Mouse (Mus musculus) left cerebral cortex, postnatal 10 days (tissue): ENCODE measurements around the gene Itpr1. TPM values are rescaled to one million over a fixed set of nuclear protein-coding genes. Genes with fewer than 3 reads are reported as not detected.
A peak's percentile ranks its signal among the peaks of the same experiment; 100 is the strongest.

Source experiments
- DNase-seq, 2 experiments: peaks; one replicate each; pipeline ENCODE4 v3.0.0; 2021 to 2022; ENCODE audit warnings: low spot score in 2 of 2, mixed read lengths in 1 of 2; ENCODE audit errors: extremely low spot score in 1 of 2
- intact Hi-C: fragments of 180-260 bp; cut with DNase I; formaldehyde crosslinking; loops from one replicate; pipeline ENCODE4 v1.15.1; 2025
- total RNA-seq, 2 experiments: library from RNA; stranded (reverse); gene quantifications; 2 replicates each; pipeline ENCODE4 v1.2.3; 2021

Gene Itpr1
- total RNA-seq, 2 experiments from 2014 or later: 88.2 to 89.7 TPM

- intact Hi-C loops: no loop called here
Measured at GRCm38 (mm10) chr6:108467597-108467996, 254.7 kb downstream of the Itpr1 start.

DNA sequence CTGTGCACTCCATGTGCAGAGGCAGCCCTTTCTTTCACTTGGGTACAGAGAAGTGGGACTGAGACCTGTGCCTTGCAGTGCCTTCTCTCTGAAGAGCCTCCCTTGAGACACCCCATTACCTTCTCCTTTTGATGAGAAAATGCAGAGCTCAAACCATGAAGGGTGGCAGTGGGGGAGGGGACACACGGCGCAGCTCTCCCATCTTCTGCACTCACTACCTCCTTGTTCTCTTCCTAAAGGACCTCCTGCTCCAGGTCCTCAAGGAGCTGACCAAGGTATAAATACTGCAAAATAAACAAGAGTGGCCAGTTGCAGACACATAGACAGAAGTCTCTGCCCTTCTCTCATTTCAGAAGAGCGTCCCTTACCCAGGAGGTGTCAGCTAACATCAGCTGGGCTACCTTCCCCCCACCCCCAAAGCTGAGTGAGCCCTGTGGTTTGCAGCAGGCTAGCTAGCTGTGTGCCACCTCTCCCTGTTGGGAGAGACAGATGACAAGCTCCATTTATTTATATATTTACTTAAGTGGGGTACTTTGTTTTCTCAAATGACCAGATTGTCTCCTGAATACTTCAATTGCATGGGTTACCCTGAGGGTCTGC lies 255.4 kb downstream of the Itpr1 start:
- intact Hi-C loops: no loop called here

More at GRCm38 (mm10) chr6:108467597-108467996, 254.7 kb downstream of the Itpr1 start:
- peak in 1 of 2 experiments; percentile 28 for DNase-seq

DNA sequence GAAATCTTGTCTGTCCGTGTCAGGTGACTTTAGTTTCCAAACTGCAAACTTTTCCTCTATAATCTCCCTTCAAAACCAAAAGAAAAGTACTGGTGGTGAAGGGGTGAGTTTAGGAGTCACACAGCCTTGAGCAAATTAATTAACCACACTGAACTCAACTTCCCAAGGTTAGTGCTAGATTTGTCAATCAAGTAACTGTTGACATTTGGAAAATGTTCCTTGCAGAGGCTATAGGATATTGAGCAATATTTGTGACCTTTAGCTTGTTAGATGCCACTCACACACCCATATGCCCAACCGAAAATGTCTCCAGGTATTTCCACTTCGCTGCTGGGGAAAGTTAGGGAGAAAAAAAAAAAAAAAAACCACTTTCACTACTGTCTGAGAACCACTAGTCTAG lies 259.0 kb downstream of the Itpr1 start:
- intact Hi-C loops: no loop called here

More for the DNA sequence above, 255.4 kb downstream of the Itpr1 start:
- no peak for DNase-seq

GRCm38 (mm10) chr6:108472748-108473147 lies 259.9 kb downstream of the Itpr1 start:
- intact Hi-C loops: no loop called here
- no peak for DNase-seq

More for the DNA sequence above, 259.0 kb downstream of the Itpr1 start:
- no peak for DNase-seq

GRCm38 (mm10) chr6:108476797-108477235 lies 263.9 kb downstream of the Itpr1 start:
- DNase-seq: peak in 1 of 2 experiments; percentile 51
- intact Hi-C loops: no loop called here

DNA sequence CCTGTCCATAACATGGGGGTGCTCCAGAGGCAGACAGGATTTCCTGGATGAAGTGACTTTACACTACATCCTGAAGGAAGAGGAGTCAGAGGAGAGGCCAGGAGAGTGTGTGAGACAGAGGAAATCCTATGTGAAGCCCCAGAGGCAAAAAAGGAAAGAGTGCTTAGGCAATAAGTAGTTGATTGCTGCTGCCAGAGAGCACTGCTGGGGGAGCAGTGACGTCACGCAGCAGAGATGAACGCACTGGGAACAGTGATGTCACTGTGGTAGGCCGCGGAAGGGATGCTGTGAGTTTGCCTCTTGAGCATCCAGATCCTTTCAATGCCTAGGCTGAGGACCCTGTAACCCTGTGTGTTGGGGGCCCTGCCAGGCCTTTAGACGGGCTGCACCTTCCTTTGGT lies 264.7 kb downstream of the Itpr1 start:
- no peak for DNase-seq
- intact Hi-C loops: no loop called here

DNA sequence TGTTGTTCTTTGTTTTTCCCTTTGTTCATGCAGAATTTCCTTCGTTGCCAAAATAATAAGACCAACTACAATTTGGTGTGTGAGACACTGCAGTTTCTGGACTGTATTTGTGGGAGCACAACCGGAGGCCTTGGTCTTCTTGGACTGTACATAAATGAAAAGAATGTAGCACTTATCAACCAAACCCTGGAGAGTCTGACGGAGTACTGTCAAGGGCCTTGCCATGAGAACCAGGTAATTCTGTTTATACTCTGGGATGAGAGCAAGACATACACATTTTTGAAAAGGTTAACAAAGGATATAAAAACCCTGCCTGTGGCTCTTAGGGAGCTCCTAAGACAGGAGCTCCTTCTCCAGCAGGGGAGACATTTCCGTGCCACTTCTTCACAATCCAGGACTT lies 268.3 kb downstream of the Itpr1 start:
- intact Hi-C loops: no loop called here
- DNase-seq: no peak

- intact Hi-C loops: no loop called here
- DNase-seq: no peak
Measured at GRCm38 (mm10) chr6:108482464-108482863, 269.6 kb downstream of the Itpr1 start.

- no peak for DNase-seq
- intact Hi-C loops: no loop called here
Measured at GRCm38 (mm10) chr6:108486212-108486992, 273.5 kb downstream of the Itpr1 start.

GRCm38 (mm10) chr6:108487300-108487835 lies 274.5 kb downstream of the Itpr1 start:
- intact Hi-C loops: no loop called here
- no peak for DNase-seq

DNA sequence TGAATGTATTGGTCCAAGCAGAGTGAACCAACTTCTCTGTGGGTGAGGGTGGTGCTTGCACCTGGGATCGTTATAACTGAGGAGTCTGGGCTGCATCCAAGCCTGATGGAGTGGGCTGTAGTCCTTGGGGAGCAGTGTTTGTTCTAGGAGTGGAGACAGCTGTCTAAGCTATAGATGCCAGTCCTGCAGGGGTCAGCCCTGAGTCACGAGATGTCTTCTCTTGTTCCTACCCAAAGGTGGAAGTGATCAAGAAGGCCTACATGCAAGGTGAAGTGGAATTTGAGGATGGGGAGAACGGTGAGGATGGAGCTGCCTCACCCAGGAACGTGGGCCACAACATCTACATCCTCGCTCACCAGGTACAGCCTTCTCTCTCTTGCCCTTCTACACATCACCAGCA lies 275.4 kb downstream of the Itpr1 start:
- intact Hi-C loops: no loop called here
- DNase-seq: no peak

DNA sequence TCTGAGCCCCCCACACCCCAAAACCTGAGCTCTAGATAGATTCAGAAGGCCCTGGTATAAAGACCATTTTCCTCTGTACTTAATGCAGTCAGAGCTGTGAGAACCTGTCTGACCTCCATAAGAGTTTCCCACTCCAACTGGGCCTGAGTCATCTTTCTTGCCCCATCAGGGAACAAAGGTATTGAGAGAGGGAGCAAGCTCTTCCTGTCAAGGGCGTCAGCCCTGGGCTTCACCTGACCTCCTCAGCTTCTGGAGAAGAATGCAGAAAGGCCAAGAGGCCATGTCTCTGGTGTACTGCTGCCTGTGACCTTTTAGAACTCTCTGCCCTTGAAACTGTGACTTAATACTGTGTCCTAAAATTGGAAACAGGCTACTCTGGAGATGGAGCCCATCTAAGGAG lies 279.1 kb downstream of the Itpr1 start:
- intact Hi-C loops: no loop called here
- DNase-seq: no peak

- intact Hi-C loops: no loop called here
- DNase-seq: no peak
Measured at GRCm38 (mm10) chr6:108493753-108494152, 280.9 kb downstream of the Itpr1 start.

GRCm38 (mm10) chr6:108494185-108494804 lies 281.4 kb downstream of the Itpr1 start:
- no peak for DNase-seq
- intact Hi-C loops: no loop called here

GRCm38 (mm10) chr6:108494994-108495393 lies 282.1 kb downstream of the Itpr1 start:
- intact Hi-C loops: no loop called here

GRCm38 (mm10) chr6:108498070-108498469 lies 285.2 kb downstream of the Itpr1 start:
- no peak for DNase-seq
- intact Hi-C loops: no loop called here

More at GRCm38 (mm10) chr6:108494994-108495393, 282.1 kb downstream of the Itpr1 start:
- DNase-seq: no peak

DNA sequence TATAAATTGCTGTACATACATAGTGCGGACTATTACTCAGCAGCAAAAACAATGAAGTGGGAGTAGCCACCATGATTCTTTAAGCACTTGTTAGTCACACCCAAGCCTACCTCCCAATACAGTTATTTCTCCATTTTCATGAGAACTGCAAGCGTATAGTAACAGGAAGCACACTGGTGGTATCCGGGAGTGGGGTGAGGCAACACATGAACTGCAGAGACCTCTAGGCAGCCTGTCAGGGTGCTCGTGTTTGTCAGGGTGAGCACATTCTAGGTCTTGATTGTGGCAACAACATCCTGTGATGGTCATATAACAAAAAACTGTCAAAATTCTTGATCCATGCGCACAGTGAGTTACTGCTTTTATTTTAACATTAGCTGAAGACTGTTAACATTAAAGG lies 290.8 kb downstream of the Itpr1 start:
- no peak for DNase-seq
- intact Hi-C loops: no loop called here

- intact Hi-C loops: no loop called here
- DNase-seq: no peak
Measured at GRCm38 (mm10) chr6:108504717-108505116, 291.8 kb downstream of the Itpr1 start.

- intact Hi-C loops: no loop called here
- no peak for DNase-seq
Measured at GRCm38 (mm10) chr6:108506161-108506560, 293.3 kb downstream of the Itpr1 start.

DNA sequence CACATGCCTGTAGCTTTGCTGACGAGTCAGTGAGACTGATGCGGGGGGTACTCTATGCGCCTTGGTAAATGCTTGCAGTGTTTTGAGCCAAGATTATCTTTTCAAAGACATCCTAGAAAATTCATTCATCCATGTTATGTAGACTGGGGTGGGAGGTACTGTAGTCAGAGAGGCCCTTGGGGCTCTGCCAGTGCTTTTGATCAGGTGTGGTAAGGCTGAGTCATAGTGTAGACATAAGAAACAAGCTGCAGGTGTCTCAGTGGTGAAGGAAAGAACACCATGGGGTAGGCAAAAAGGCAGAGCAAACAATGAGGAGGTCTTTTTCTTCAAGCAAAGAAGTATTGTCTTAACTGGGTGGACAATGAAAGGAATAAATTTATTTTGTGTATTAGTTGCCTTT lies 294.4 kb downstream of the Itpr1 start:
- no peak for DNase-seq
- intact Hi-C loops: no loop called here
